Mouse (Mus musculus) limb, embryonic 11.5 days (tissue): ENCODE results near the gene Gm10300. TPM values are rescaled to one million over a fixed set of nuclear protein-coding genes. Genes with fewer than 3 reads are reported as not detected.

Experiments used
- ATAC-seq: fragments of 200-750 bp; cut with Nextera tagmentation; 2 replicates; pipeline ENCODE4 v1.8.0; 2017; ENCODE audit warnings: low read depth; ENCODE audit not compliant: insufficient number of reproducible peaks, low FRiP score, low TSS enrichment
- DNase-seq: peaks from one replicate; pipeline ENCODE4 v3.0.0-alpha.2; 2015; ENCODE audit warnings: low spot score
- H3K27ac ChIP-seq: fragments of 300-500 bp; sonication (generic); replicated peaks from 2 replicates; pipeline ENCODE4 v1.5.1; 2014; ENCODE audit warnings: low read depth, mild to moderate bottlenecking, low read length
- H3K27me3 ChIP-seq: fragments of 300-500 bp; sonication (generic); 2 replicates; pipeline ENCODE4 v1.6.1; 2014; ENCODE audit warnings: mild to moderate bottlenecking, low read length, mixed read lengths; ENCODE audit not compliant: control insufficient read depth, insufficient read depth
- H3K36me3 ChIP-seq: fragments of 300-500 bp; sonication (generic); 2 replicates; pipeline ENCODE4 v1.6.1; 2014; ENCODE audit warnings: mild to moderate bottlenecking, low read length, moderate library complexity, mixed read lengths; ENCODE audit not compliant: control insufficient read depth, insufficient read depth
- H3K4me1 ChIP-seq: fragments of 300-500 bp; sonication (generic); 2 replicates; pipeline ENCODE4 v1.6.1; 2014; ENCODE audit warnings: low read length, mixed read lengths; ENCODE audit not compliant: control insufficient read depth, insufficient read depth
- H3K4me2 ChIP-seq: fragments of 300-500 bp; sonication (generic); 2 replicates; pipeline ENCODE4 v1.6.1; 2014; ENCODE audit warnings: low read depth, mild to moderate bottlenecking, moderate library complexity; ENCODE audit not compliant: severe bottlenecking
- H3K4me3 ChIP-seq: fragments of 300-500 bp; sonication (generic); 2 replicates; pipeline ENCODE4 v1.5.1; 2014; ENCODE audit warnings: low read depth, low read length
- H3K9ac ChIP-seq: fragments of 300-500 bp; sonication (generic); 2 replicates; pipeline ENCODE4 v1.6.1; 2014; ENCODE audit warnings: mild to moderate bottlenecking, low read length
- H3K9me3 ChIP-seq: fragments of 300-500 bp; sonication (generic); 2 replicates; pipeline ENCODE4 v1.6.1; 2016; ENCODE audit warnings: low read length; ENCODE audit not compliant: control insufficient read depth
- WGBS: fragments of 180-500 bp; shearing (Covaris S2); extraction: QIAGEN DNeasy Blood & Tissue Kit; methylation state at CpG from one replicate; pipeline ENCODE4 v1.1.7; 2014; 5-methylcytosine and 5-hydroxymethylcytosine counted together
- polyA plus RNA-seq: library from polyadenylated mRNA; unstranded; fragments of >200 nt; fragmentation: Nextera tagmentation; extraction: Ambion mirVana; gene quantifications from 2 replicates; pipeline ENCODE4 v1.2.1, GENCODE M21; 2014

Gm10300 gene
- polyA plus RNA-seq, result not detected in 2 replicates

DNA sequence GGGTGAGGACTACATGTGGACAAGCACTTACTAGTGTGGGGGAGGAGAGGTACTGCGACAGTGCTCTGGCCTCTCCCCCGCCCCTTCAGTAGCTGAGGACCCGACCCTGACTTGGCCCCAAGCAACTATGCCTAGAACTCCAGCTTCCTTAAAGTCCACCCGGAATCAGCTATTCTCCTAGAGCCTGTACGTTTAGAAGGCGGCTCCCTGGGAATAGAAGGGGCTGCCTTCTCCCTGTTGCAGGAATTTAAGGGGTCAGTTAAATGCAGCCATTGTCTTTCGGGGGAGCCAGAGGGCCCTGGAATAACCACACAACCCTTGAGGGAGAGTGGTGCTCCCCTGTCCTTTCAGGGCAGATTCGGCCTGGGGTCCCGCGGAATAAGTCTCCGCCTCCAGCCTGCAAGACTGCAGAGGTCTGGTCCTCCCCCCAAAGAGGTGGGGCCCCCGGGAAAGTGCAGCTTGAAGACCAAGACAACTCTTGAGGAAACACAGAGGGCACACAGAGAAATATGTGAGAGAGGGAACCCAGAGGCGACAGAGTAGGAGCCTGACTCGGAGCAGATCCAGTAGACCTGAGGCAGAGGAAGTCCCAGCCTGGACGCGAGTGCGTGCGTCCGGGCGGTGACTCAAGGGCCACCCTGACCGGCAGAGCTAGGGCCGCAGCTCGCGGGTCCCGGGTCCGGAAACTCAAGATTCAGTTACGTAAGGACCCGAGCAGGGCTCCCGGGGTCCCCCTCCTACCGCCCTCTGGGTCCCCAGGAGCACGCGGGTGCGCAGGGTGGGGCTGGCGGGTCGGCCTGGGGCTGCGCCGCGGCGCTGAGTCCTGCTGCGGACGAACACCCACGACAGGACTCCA lies at the start of gene Gm10300:
TSS of gene Gm10300 (plus strand) at position 621 of the 856 bp plus-strand sequence.
- under 1% methylated on average over 42 of the region's 42 CpGs for WGBS
- peak within 1 kb of the TSS; percentile 88 for H3K4me2 ChIP-seq
- peaks cover 4% of the 10 kb centered on the region; the same call in 1 of the 2 replicates for H3K4me1 ChIP-seq
- no peaks in the 10 kb centered on the region for H3K27me3 ChIP-seq
- H3K27ac ChIP-seq, result no peak within 1 kb of the TSS
- no peaks in the 10 kb centered on the region for H3K9me3 ChIP-seq
- 0 out of 2 replicates have a peak, but pooled peaks have one; percentile 14 for ATAC-seq
- H3K9ac ChIP-seq, result peak within 1 kb of the TSS; percentile 49
- no peaks in the 10 kb centered on the region for H3K36me3 ChIP-seq
- H3K4me3 ChIP-seq, result peak within 1 kb of the TSS; percentile 66
- peak; percentile 66 for DNase-seq

- H3K4me3 ChIP-seq, result no peak overlapping the region
- no peak overlapping the region for H3K4me2 ChIP-seq
- no peaks in the 10 kb centered on the region for H3K27me3 ChIP-seq
- H3K27ac ChIP-seq, result no peak overlapping the region
- H3K9ac ChIP-seq, result no peak overlapping the region
- 82% methylated on average over 2 of the region's 2 CpGs for WGBS
- peaks cover 5% of the 10 kb centered on the region for H3K4me1 ChIP-seq
- H3K9me3 ChIP-seq, result no peaks in the 10 kb centered on the region
- DNase-seq (no peak), ATAC-seq (no peak)
- no peaks in the 10 kb centered on the region for H3K36me3 ChIP-seq
Measured at GRCm38 (mm10) chr4:132025264-132025663, 49.2 kb upstream of the Gm10300 start.

DNA sequence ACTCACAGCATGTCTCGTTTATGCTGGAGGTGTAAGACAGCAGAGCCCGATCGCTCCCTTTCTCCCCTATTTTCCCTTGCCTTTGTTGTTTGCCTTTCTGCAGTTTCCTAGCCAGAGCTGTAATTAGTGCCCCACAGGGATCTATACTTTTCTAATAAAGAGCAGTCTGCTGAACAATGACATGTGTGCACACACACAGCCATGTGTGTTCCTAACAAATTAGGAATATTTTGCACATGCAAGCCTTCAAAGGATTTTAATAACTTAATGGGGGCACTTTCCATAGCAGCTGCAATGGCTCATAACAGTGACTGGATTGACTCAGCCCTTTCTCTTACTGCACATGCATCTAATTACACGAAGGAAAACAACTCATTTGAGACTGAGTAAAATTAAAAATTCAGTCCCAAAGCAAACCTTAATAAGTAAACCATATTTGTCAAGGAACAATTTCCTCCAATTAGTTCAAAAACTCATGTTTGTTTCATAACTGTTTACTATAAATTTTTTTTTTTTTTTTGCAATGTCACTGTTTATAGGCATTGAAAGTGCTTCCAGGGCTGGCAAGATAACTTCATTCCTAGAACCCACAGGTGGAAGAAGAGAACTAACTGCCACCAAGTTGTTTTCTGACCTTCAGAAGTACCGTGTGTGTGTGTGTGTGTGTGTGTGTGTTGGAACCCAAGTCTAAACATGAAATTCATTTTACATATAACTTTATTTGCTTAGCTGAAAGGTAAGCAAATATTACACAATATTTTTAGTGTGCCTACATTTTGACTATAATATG lies 48.6 kb upstream of the Gm10300 start:
- Histone ChIP-seq H3K9ac (no peak overlapping the region), H3K36me3 (no peaks in the 10 kb centered on the region), H3K4me3 (no peak overlapping the region), H3K27me3 (no peaks in the 10 kb centered on the region), H3K27ac (no peak overlapping the region), H3K4me2 (no peak overlapping the region), H3K4me1 (peaks cover 5% of the 10 kb centered on the region), H3K9me3 (no peaks in the 10 kb centered on the region)
- ATAC-seq, result no peak
- DNase-seq, result peak; percentile 29
- 22% methylated on average over 5 of the region's 5 CpGs for WGBS

DNA sequence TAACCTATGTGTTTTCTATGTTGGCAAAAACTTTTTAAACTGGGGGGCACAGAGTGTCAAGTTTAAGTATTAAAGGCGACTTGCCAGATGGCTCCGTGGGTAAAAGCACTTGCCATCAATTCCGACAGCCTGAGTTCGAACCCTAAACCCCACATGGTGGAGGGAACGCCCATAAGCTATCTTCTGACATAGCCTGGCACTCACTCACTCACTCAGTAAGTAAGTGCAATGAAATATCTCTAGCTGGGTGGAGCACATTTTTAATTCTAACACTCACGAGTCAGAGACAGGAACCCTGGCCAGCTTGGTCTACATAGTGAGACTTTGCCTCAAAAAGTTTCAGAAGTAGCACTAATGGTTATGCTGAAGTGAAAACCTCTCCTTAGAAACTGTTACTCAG lies 47.3 kb upstream of the Gm10300 start:
- Histone ChIP-seq H3K4me1 (peaks cover 5% of the 10 kb centered on the region), H3K36me3 (no peaks in the 10 kb centered on the region), H3K4me2 (no peak overlapping the region), H3K4me3 (no peak overlapping the region), H3K27ac (no peak overlapping the region), H3K9me3 (no peaks in the 10 kb centered on the region), H3K27me3 (no peaks in the 10 kb centered on the region), H3K9ac (no peak overlapping the region)
- WGBS, result 86% methylated on average over 6 of the region's 6 CpGs
- no peak for DNase-seq
- ATAC-seq, result no peak

- Histone ChIP-seq H3K36me3 (no peaks in the 10 kb centered on the region), H3K9ac (no peak overlapping the region), H3K27ac (no peak overlapping the region), H3K27me3 (no peaks in the 10 kb centered on the region), H3K9me3 (no peaks in the 10 kb centered on the region), H3K4me1 (peaks cover 5% of the 10 kb centered on the region), H3K4me2 (no peak overlapping the region), H3K4me3 (no peak overlapping the region)
- 96% methylated on average over 1 of the region's 1 CpGs for WGBS
- ATAC-seq (no peak), DNase-seq (no peak)
Measured at GRCm38 (mm10) chr4:132027806-132028205, 46.7 kb upstream of the Gm10300 start.

DNA sequence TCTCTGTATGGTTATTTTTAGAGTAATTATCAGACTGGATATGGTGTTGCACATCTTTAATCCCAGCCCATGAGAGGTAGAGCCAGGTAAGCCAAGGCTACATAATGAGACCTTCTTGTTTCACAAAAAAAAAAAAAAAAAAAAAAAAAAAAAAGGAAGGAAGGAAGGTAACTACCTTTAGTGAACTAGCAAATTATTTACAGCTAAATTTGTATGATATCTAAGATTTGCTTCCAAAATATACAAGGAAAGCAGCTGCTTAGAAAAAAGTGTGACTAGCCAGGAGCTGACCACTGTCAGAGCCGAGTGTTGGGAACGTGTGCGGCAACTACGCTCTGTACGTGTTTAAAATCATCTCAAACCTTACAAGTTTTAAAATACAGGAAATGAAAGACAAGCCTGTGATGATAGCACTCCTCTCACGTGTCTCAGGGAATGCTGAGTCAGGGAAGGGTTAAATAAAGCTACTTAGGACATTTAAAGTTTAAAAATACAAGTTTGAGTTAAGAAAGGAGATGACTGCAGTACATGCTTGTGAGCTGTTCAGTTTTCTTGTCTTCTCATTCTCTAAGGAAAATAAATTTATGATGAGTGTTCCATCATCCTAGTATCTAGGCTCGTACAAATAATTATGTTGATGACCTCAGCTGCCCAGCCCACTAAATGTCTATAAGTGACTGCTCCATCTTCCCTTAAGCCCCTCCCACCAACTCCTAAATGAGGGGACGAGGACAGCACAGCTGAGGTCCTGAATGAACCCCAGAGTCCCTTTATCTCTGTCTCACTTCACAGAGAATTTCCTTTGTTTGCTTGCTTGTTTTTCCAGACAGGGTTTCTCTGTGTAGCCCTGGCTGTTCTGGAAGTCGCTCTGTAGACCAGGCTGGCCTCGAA lies 44.4 kb upstream of the Gm10300 start:
- 72% methylated on average over 10 of the region's 10 CpGs for WGBS
- H3K9me3 ChIP-seq, result no peaks in the 10 kb centered on the region
- H3K9ac ChIP-seq, result no peak overlapping the region
- no peak for DNase-seq
- H3K27ac ChIP-seq, result no peak overlapping the region
- H3K27me3 ChIP-seq, result no peaks in the 10 kb centered on the region
- H3K4me2 ChIP-seq, result no peak overlapping the region
- no peak overlapping the region for H3K4me3 ChIP-seq
- H3K4me1 ChIP-seq, result peaks cover 9% of the 10 kb centered on the region
- H3K36me3 ChIP-seq, result no peaks in the 10 kb centered on the region
- no peak for ATAC-seq

DNA sequence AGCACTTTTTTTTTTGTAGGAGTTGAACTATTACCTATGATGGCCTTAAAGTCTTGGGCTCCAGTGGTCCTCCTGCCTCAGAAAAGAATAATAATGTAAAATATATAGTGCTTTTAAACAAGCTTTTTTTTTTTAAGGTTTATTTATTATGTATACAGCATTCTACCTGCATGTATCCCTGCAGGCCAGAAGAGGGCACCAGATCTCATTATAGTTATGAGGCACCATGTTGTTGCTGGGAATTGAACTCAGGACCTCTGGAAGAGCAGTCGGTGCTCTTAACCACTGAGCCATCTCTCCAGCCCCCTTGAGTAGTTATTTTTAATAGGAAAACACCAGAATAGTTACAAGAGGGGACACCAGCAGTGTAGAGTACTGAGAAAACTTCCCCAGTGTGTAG lies 41.3 kb upstream of the Gm10300 start:
- DNase-seq, result no peak
- Histone ChIP-seq H3K27ac (no peak overlapping the region), H3K27me3 (no peaks in the 10 kb centered on the region), H3K9ac (no peak overlapping the region), H3K36me3 (no peaks in the 10 kb centered on the region), H3K4me3 (no peak overlapping the region), H3K4me2 (no peak overlapping the region), H3K9me3 (no peaks in the 10 kb centered on the region), H3K4me1 (peaks cover 4% of the 10 kb centered on the region; the same call in 1 of the 2 replicates)
- no peak for ATAC-seq
- 79% methylated on average over 1 of the region's 1 CpGs for WGBS

DNA sequence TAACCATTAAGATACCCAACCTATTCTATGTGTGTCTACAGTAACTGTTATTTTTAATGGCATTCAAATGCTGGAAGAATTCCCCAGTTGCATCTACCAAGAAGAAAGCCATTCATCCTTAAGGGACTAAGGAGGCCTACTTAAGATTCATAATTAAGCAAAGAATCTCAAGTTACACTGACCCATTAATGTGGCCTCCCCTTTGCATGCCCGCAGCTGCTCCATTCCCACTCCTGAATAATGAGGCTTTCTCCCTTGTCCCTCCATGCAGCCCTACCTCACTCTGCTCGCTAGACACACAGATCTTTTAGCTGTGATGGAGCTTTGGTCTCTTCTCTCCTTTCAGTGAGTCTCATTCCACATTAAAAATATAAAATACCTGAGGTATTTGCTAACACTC lies 40.3 kb upstream of the Gm10300 start:
- Histone ChIP-seq H3K9me3 (no peaks in the 10 kb centered on the region), H3K27ac (no peak overlapping the region), H3K4me2 (no peak overlapping the region), H3K4me1 (peaks cover 6% of the 10 kb centered on the region; the same call in 1 of the 2 replicates), H3K4me3 (no peak overlapping the region), H3K27me3 (no peaks in the 10 kb centered on the region), H3K36me3 (no peaks in the 10 kb centered on the region), H3K9ac (no peak overlapping the region)
- ATAC-seq (no peak), DNase-seq (no peak)
- WGBS, result 34% methylated on average over 2 of the region's 2 CpGs
